Mouse (Mus musculus) neural tube, embryonic 11.5 days (tissue): ENCODE measurements around the gene D5Ertd579e. TPM values are rescaled to one million over a fixed set of nuclear protein-coding genes. Genes with fewer than 3 reads are reported as not detected.

Experiments used
- ATAC-seq: fragments of 200-750 bp; cut with Nextera tagmentation; 2 replicates; pipeline ENCODE4 v1.8.0; 2017; ENCODE audit warnings: moderate number of reproducible peaks, mild to moderate bottlenecking, moderate TSS enrichment, moderate library complexity; ENCODE audit not compliant: insufficient read depth, low FRiP score, low TSS enrichment
- DNase-seq: peaks from one replicate; pipeline ENCODE4 v3.0.0-alpha.2; 2015; ENCODE audit warnings: low spot score
- H3K27ac ChIP-seq: fragments of 300-500 bp; sonication (generic); 2 replicates; pipeline ENCODE4 v1.5.1; 2014; ENCODE audit warnings: low read depth, mild to moderate bottlenecking, low read length
- H3K27me3 ChIP-seq: fragments of 300-500 bp; sonication (generic); 2 replicates; pipeline ENCODE4 v1.6.1; 2014; ENCODE audit warnings: mild to moderate bottlenecking, low read length, mixed read lengths; ENCODE audit not compliant: control insufficient read depth, insufficient read depth
- H3K36me3 ChIP-seq: fragments of 300-500 bp; sonication (generic); 2 replicates; pipeline ENCODE4 v1.6.1; 2014; ENCODE audit warnings: mild to moderate bottlenecking, low read length, moderate library complexity, mixed read lengths; ENCODE audit not compliant: control insufficient read depth, insufficient read depth
- H3K4me1 ChIP-seq: fragments of 300-500 bp; sonication (generic); 2 replicates; pipeline ENCODE4 v1.6.1; 2014; ENCODE audit warnings: low read length, mixed read lengths; ENCODE audit not compliant: control insufficient read depth, insufficient read depth
- H3K4me2 ChIP-seq: fragments of 300-500 bp; sonication (generic); 2 replicates; pipeline ENCODE4 v1.6.1; 2014; ENCODE audit warnings: low read depth, mild to moderate bottlenecking, moderate library complexity
- H3K4me3 ChIP-seq: fragments of 300-500 bp; sonication (generic); 2 replicates; pipeline ENCODE4 v1.5.1; 2014; ENCODE audit warnings: low read depth, low read length
- H3K9ac ChIP-seq: fragments of 300-500 bp; sonication (generic); 2 replicates; pipeline ENCODE4 v1.6.1; 2014; ENCODE audit warnings: mild to moderate bottlenecking, low read length
- H3K9me3 ChIP-seq: fragments of 300-500 bp; sonication (generic); 2 replicates; pipeline ENCODE4 v1.6.1; 2016; ENCODE audit warnings: low read length; ENCODE audit not compliant: control insufficient read depth
- WGBS: fragments of 180-500 bp; shearing (Covaris S2); extraction: QIAGEN DNeasy Blood & Tissue Kit; methylation state at CpG from one replicate; pipeline ENCODE4 v1.1.7; 2014; 5-methylcytosine and 5-hydroxymethylcytosine counted together
- polyA plus RNA-seq: library from polyadenylated mRNA; unstranded; fragments of >200 nt; fragmentation: Nextera tagmentation; extraction: Ambion mirVana; gene quantifications from 2 replicates; pipeline ENCODE4 v1.2.1, GENCODE M21; 2014

Gene D5Ertd579e
- 28.7 and 36.4 TPM in 2 replicates for polyA plus RNA-seq

DNA sequence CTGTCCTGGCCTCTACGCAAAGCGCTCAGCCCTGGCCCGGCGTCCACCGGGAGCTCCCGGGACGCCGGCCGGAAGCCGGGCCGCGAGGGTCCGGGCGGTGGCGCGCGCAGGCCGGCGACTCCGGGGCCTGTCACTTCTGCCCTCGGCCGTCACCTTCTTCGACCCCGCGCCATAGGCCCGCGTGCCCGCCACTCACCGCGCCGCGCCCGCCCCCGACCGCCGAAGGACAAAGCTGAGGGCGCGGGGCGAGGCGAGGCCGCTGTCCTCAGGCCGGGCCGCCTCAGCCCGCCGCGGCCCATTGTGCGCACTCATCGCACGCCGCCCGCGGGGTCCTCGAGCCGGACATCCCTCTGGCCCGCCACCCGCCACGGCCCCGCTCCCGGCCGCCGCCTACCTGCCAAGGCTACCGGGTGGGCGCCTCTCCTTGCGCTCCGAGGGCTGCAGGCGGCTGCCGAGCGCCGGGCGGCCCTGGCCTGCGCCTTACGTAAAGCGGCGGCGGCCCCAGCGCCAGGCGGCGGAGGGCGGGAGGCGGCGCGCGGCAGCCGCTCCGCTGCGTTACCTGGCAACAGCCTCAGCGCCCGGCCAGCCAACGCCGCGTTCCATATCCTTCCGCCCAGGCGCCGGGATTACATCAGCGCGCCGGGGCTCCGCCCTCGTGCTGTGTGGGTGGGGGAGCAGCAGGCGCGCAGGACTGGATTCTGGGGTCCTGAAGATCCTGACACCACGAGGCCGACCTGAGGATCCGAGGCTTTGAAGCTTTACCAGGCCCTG is at the start of gene D5Ertd579e:
Gene D5Ertd579e, minus strand, starts transcription at position 564 of the 771 bp plus-strand sequence.
- H3K27me3 ChIP-seq: no peaks in the 10 kb centered on the region
- H3K4me3 ChIP-seq: peak within 1 kb of the TSS; percentile 82
- H3K27ac ChIP-seq: peak within 1 kb of the TSS; percentile 92
- peak within 1 kb of the TSS; percentile 91 for H3K4me2 ChIP-seq
- H3K36me3 ChIP-seq: no peaks in the 10 kb centered on the region
- H3K9ac ChIP-seq: peak within 1 kb of the TSS; percentile 88
- DNase-seq (peak; percentile 93), ATAC-seq (peak; percentile 95)
- H3K4me1 ChIP-seq: peaks cover 5% of the 10 kb centered on the region; the same call in 1 of the 2 replicates
- no peaks in the 10 kb centered on the region for H3K9me3 ChIP-seq
- WGBS: under 1% methylated on average over 84 of the region's 104 CpGs

DNA sequence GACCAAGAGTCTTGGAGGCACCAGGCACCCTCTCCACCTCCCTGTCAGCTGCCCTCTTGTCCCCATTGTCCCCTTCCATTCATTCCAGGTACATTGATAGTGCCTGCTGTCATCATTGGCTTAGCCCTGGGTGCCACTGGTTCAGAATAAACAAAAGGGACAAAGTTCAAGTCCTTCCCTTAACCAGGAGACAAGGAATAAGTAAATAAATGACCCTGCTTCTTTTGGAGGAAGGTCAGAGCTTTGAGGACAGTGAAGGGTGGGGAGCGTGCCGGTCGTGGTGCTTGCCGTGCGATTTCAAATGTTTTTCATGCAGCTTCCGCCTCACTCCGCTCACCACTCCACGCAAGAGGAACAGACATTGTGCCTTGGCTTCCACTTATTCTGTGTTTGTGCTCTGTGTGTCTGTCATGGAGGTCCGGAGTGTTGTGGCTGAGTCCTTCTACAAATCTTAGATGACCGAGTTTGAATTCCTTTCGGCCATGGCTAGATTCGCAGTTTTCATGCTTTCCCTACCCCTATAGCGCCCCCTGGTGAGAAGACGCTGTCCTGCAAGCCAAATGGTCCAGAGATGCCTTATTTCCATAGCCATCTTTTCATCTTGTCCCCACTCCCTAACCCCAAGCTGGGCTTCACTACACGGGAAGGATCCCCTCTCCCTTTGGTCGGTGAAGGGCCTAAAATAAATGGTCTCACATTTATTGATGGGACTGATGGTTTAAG is 46.5 kb upstream of the D5Ertd579e start:
- no peaks in the 10 kb centered on the region for H3K9me3 ChIP-seq
- no peak for ATAC-seq
- no peak overlapping the region for H3K9ac ChIP-seq
- no peak overlapping the region for H3K4me3 ChIP-seq
- peaks cover under 1% of the 10 kb centered on the region; the same call in 1 of the 2 replicates for H3K4me1 ChIP-seq
- H3K36me3 ChIP-seq: no peaks in the 10 kb centered on the region
- 45% methylated on average over 16 of the region's 16 CpGs for WGBS
- H3K27me3 ChIP-seq: no peaks in the 10 kb centered on the region
- no peak overlapping the region for H3K4me2 ChIP-seq
- DNase-seq: peak; percentile 82
- H3K27ac ChIP-seq: no peak overlapping the region

DNA sequence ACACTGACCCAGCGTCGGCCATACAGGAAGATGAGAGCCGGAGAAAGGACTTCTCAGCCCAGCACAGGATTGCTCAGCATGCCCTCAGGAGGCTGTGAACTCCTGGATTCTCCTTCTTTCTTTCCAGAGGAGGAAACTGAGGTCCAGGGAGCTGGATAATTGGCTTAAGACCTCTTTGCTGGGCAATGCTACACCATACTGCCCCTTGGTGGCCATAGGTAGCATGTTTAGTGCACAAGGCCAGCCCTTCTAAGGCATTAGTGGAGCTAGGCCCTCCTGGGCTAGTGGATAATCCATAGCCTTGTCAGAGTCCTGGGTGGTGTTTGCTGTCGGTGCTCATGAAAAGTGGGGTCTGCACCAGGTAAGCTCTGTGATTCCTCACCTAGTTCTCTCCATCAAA is 44.0 kb upstream of the D5Ertd579e start:
- DNase-seq: no peak
- H3K4me1 ChIP-seq: no peaks in the 10 kb centered on the region
- H3K4me3 ChIP-seq: no peak overlapping the region
- no peak for ATAC-seq
- WGBS: 71% methylated on average over 4 of the region's 4 CpGs
- H3K9me3 ChIP-seq: no peaks in the 10 kb centered on the region
- no peak overlapping the region for H3K4me2 ChIP-seq
- no peak overlapping the region for H3K27ac ChIP-seq
- H3K9ac ChIP-seq: no peak overlapping the region
- H3K27me3 ChIP-seq: no peaks in the 10 kb centered on the region
- H3K36me3 ChIP-seq: no peaks in the 10 kb centered on the region

DNA sequence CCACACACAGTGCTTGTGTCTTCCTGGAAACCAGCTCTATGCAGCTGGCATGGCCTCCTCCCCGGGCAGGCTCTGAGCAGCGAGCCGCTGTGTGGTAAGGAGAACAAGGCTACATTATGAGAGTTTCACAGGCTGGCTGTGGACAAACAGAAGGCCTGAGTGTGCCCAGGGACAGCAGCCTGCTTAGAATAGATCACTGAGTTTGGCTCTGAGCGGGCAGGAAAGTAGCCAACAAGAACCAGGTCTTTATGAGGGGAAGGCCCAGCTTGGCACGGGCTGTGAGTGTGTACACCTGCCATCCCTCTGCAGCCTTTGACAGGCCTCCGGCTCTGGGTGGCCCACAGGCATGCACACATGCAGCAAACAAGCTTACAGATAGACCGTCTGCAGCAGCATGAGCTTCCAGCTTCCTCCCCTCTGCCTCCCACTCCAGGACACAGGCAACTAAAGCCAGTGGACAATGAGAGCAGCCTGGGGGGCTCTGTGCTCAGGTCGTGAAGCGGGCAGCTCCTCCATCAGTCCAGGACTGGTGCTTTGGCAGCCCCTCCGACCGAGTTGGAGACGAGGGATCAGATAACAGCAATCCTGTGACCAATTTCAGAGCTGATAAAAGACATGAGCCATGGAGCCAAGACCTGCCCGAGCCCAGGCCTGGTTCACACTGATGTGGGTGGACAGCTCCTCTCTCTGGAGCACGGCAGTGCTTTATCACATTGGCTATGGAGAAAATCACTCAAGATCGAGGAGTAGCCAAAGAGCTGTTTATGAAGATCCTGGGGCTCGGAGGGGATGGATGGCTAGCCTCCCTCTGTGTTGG is 43.2 kb upstream of the D5Ertd579e start:
- no peak for DNase-seq

DNA sequence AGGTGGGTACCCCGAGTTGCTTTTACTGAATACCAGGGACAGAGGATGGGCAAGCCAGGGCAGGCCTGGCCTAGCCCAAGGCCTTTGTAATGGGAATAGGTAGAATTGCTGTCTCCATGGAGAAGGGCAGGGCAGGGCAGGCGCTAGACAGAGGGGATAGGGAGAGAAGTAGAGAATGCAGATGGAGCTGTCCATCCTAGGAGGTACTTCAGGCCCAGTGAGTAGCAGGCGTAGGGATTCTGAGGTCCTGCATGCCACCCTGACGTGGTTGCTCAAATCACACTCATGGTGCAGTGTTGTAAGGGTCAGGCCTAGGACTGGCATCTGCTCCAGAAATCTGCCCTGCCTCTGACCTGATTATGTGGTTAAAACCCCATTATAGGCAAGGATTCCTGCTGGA is 41.9 kb upstream of the D5Ertd579e start:
- H3K9me3 ChIP-seq: no peaks in the 10 kb centered on the region
- DNase-seq (no peak), ATAC-seq (no peak)
- no peaks in the 10 kb centered on the region for H3K36me3 ChIP-seq
- H3K4me3 ChIP-seq: no peak overlapping the region
- H3K9ac ChIP-seq: no peak overlapping the region
- no peak overlapping the region for H3K4me2 ChIP-seq
- H3K4me1 ChIP-seq: no peaks in the 10 kb centered on the region
- no peaks in the 10 kb centered on the region for H3K27me3 ChIP-seq
- H3K27ac ChIP-seq: no peak overlapping the region
- 54% methylated on average over 4 of the region's 4 CpGs for WGBS

More for the DNA sequence above, 43.2 kb upstream of the D5Ertd579e start:
- Histone ChIP-seq H3K9me3 (no peaks in the 10 kb centered on the region), H3K27me3 (no peaks in the 10 kb centered on the region), H3K27ac (no peak overlapping the region), H3K9ac (no peak overlapping the region), H3K4me1 (no peaks in the 10 kb centered on the region), H3K4me2 (no peak overlapping the region), H3K36me3 (no peaks in the 10 kb centered on the region), H3K4me3 (no peak overlapping the region)
- 73% methylated on average over 16 of the region's 16 CpGs for WGBS
- ATAC-seq: no peak

DNA sequence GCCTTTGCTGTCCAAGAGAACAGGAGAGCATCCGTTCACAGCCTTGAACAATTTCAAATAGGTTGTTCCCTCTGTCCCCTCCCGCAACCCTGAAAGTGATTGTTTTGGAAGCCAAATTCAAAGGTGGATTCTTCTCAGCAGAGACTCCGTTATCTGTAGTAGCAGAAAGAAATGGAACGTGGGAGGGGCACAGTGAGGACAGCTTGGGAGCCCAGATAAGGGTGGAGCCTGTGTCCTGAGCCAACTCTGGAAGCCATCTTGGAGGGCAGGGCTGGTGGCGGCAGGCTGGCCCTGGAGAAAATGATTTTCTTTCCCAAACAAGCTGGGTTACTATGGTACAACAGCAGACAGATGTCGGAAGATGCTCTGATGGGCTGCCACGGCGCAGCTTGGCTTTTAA is 40.2 kb upstream of the D5Ertd579e start:
- no peak overlapping the region for H3K9ac ChIP-seq
- H3K9me3 ChIP-seq: no peaks in the 10 kb centered on the region
- ATAC-seq (no peak), DNase-seq (no peak)
- no peak overlapping the region for H3K4me2 ChIP-seq
- H3K36me3 ChIP-seq: no peaks in the 10 kb centered on the region
- no peaks in the 10 kb centered on the region for H3K27me3 ChIP-seq
- H3K4me1 ChIP-seq: no peaks in the 10 kb centered on the region
- 81% methylated on average over 8 of the region's 8 CpGs for WGBS
- H3K27ac ChIP-seq: no peak overlapping the region
- H3K4me3 ChIP-seq: no peak overlapping the region

DNA sequence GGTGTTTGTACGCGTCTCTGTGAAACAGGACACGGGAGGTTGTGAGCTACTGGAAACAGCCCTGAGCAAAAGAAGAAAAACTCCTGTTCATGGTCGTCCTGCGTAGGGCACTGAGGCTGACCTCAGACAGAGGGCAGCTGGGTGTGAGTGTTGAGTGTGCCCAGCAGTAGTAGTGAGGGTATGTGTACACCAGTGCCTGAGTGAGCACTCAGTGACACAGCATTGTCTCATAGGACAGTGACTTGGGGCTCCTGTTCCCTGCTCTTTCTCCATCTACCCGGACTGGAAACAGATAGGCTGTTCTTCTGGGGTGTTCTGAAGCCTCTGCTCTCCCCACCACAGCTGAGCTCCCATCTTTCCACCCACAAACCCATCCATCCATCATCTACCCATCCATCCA is 39.3 kb upstream of the D5Ertd579e start:
- no peak overlapping the region for H3K4me3 ChIP-seq
- H3K9ac ChIP-seq: no peak overlapping the region
- 84% methylated on average over 6 of the region's 6 CpGs for WGBS
- H3K27me3 ChIP-seq: no peaks in the 10 kb centered on the region
- no peak overlapping the region for H3K4me2 ChIP-seq
- no peak for ATAC-seq
- DNase-seq: no peak
- H3K9me3 ChIP-seq: no peaks in the 10 kb centered on the region
- no peaks in the 10 kb centered on the region for H3K4me1 ChIP-seq
- no peaks in the 10 kb centered on the region for H3K36me3 ChIP-seq
- no peak overlapping the region for H3K27ac ChIP-seq

DNA sequence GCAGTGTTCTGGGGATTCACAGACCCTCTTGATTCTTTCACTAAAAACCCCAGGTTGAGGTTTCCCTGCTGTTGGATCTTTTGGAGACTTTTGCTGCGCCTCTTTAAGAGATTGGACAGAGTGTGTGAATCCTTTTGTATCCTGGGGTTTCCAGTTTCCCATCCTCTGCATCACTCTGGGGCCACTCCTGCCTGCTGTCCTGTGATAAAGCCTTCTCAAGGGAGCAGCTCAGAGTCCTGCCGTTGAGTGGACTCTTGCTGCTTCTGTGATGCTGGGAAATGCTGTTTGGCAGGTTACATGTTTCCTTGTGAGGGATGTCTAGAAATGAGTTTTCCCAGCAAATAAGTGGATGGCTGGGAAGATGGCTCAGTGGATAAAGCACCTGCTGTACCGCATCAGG is 37.6 kb upstream of the D5Ertd579e start:
- DNase-seq (no peak), ATAC-seq (no peak)
- 71% methylated on average over 3 of the region's 3 CpGs for WGBS
- no peak overlapping the region for H3K4me2 ChIP-seq
- H3K4me1 ChIP-seq: no peaks in the 10 kb centered on the region
- H3K9ac ChIP-seq: no peak overlapping the region
- no peak overlapping the region for H3K27ac ChIP-seq
- no peak overlapping the region for H3K4me3 ChIP-seq
- H3K36me3 ChIP-seq: no peaks in the 10 kb centered on the region
- H3K27me3 ChIP-seq: no peaks in the 10 kb centered on the region
- no peaks in the 10 kb centered on the region for H3K9me3 ChIP-seq
